Mouse (Mus musculus) embryonic fibroblast, embryonic 13.5 days (primary cell): ENCODE data around the gene Swi5.

Source experiments
- CTCF ChIP-seq: IDR thresholded peaks from 2 replicates; pipeline ENCODE4 v1.5.1; 2011; ENCODE audit warnings: mild to moderate bottlenecking, control low read depth, low read length, moderate library complexity, borderline replicate concordance; ENCODE audit not compliant: insufficient read depth
- POLR2A ChIP-seq: IDR thresholded peaks from 2 replicates; pipeline ENCODE4 v1.6.1; 2011; ENCODE audit warnings: low read depth, mild to moderate bottlenecking, control low read depth, low read length, moderate library complexity

GRCm38 (mm10) chr2:32325342-32325741, 37.5 kb upstream of the Swi5 start:
- no peak for TF ChIP-seq POLR2A
- TF ChIP-seq CTCF = no peak
